Mouse (Mus musculus) gastrocnemius, postnatal 36 days (tissue): ENCODE results near the gene Snrpb. TPM values are rescaled to one million over a fixed set of nuclear protein-coding genes. Genes with fewer than 3 reads are reported as not detected.
A peak's percentile ranks its signal among the peaks of the same experiment; 100 is the strongest.

ENCODE experiments used
- DNase-seq, 2 experiments: peaks; one replicate each; pipeline ENCODE4 v3.0.0; 2022
- intact Hi-C: fragments of 180-260 bp; cut with DNase I; formaldehyde crosslinking; loops from one replicate; pipeline ENCODE4 v1.15.1; 2025
- long read RNA-seq, 2 experiments: library from polyadenylated mRNA; stranded (forward); transcript quantifications; one replicate each; pipeline ENCODE4 v2.0.0; 2021
- total RNA-seq, 2 experiments: library from RNA; stranded (reverse); gene quantifications; 2 replicates each; pipeline ENCODE4 v1.2.3; 2021

Gene Snrpb
- total RNA-seq: 100 to 1,000 TPM; 122 to 131 TPM
- long read RNA-seq, experiment 1, transcript Snrpb-201 (7 exons, 1,161 nt): major isoform, 206 of 230 reads
- long read RNA-seq, experiment 1, partial matches to known transcripts: 11 of 230 reads
- long read RNA-seq, experiment 1, other reads (novel, unspliced or antisense): 12 of 230 reads
- long read RNA-seq, experiment 2, transcript Snrpb-201 (7 exons, 1,161 nt): major isoform, 265 of 279 reads
- long read RNA-seq, experiment 2, partial matches to known transcripts: 5 of 279 reads
- long read RNA-seq, experiment 2, other reads (novel, unspliced or antisense): 9 of 279 reads

GRCm38 (mm10) chr2:130178706-130179506 is at the start of gene Snrpb:
Gene Snrpb (minus strand): TSS chr2:130179403.
- intact Hi-C loops: loop anchor here (5.0 kb wide), 1 partner anchor 98 kb away; no protein-coding TSS in a partner anchor
- DNase-seq: peak; percentile 86

GRCm38 (mm10) chr2:130211581-130211980 is 32.4 kb upstream of the Snrpb start:
- DNase-seq: no peak
- intact Hi-C loops: no loop called here

- no peak for DNase-seq
- intact Hi-C loops: no loop called here
Measured at GRCm38 (mm10) chr2:130209636-130210035, 30.4 kb upstream of the Snrpb start.

GRCm38 (mm10) chr2:130207996-130208395 is 28.8 kb upstream of the Snrpb start:
- DNase-seq: no peak
- intact Hi-C loops: no loop called here

DNA sequence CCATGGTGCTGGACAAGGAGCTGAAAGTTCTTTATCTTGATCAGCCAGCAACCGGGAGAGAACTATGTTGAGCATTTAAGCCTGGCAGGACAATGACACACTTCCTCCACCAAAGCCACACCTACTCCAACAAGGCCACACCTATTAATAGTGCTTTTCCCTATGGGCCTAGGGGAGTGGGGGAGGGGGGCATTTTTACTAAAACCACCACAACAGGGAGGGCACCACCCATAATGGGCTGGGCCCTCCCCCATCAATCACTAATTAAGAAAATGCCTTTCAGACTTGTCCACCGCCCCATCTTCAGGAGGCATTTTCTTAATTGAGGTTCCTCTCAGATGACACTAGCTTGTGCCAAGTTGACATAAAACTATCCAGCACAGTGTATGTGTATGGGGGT is 28.2 kb upstream of the Snrpb start:
- intact Hi-C loops: no loop called here
- DNase-seq: no peak

DNA sequence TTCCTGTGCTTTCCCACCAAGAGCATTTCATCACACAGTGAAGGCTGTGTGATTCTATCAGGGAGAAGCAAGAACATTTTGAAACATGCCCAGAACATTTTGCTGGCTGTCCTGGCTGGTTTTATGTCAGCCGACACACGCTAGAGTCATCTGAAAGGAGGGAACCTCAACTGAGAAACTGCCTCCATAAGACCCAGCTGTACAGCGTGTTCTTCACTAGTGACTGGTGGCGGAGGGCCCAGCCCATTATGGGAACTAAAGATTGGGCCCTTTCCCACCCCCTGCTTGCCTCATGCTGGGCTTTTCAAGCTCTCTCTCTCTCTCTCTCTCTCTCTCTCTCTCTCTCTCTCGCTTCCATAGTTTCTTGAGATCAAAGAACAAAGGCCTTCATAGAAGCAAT is 21.8 kb upstream of the Snrpb start:
- intact Hi-C loops: no loop called here
- DNase-seq: no peak

GRCm38 (mm10) chr2:130194894-130195293 is 15.7 kb upstream of the Snrpb start, which contains the start of gene Tmc2:
Gene Tmc2 (plus strand): TSS chr2:130195194.
- intact Hi-C loops: no loop called here
- DNase-seq: no peak

GRCm38 (mm10) chr2:130188391-130188790 is 9.2 kb upstream of the Snrpb start:
- intact Hi-C loops: no loop called here
- DNase-seq: no peak

DNA sequence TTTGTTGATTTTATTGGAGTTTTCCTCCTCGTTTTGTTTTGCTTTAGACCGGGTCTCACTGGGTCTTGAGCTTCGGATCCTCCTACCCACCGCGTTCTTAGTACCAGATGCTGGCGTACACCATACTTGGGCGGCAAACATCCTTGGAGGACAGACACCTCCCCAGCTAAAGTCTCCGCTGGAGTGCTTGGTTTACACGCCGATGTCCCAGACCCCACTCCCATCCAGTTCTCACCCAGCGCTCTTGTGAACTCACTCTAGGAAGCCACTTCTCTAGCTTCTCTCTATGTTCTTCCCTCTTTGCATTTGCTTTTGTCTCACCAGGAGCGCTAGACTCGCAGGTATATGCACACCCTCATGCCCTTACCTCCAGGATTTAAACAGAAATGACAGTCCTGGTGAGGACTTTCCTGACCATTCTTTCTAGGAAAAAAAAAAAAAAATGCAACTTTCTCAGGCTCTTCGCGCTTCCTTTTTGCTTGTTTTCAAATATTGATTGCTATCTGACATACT is 360 bp upstream of the Snrpb start:
- DNase-seq: no peak
- intact Hi-C loops: loop anchor here (5.0 kb wide), 1 partner anchor 98 kb away; no protein-coding TSS in a partner anchor

DNA sequence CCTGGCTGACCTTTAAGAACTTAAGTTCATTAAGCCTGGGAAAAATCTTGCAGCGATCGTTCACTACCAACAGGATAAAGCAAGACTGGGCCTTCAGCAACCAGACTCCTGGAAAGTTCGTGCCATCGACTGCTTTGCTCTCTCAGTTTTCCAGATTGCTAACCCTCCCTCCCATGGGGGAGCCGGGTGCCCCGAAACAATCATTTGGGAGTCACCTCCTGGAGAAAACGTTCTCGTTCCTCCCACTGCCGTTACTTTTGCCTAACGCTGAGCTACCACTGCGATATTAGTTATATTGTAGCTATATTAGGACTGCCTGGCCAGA is 860 bp downstream of the Snrpb start:
- intact Hi-C loops: loop anchor here (5.0 kb wide), 1 partner anchor 99 kb away; no protein-coding TSS in a partner anchor
- DNase-seq: no peak

DNA sequence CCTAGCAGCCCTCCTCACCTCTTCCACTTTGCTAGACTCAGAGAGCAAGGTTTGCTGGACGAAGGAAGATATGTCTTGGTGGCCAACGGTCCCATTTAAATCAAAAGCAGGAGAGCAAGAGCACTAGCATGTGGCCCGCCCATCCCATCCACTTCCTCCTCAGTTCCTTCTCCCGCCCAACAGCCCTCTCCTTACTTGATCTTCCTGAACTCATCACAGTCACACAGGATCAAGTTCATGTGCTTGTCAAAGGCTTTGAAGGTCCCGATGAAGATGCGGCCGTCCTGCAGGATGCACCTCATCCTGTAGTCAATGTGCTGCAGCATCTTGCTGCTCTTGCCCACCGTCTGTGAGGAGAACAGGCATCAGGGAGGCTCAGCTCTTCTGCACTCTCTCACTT is 2.4 kb downstream of the Snrpb start:
- no peak for DNase-seq
- intact Hi-C loops: loop anchor here (5.0 kb wide), 1 partner anchor 100 kb away; no protein-coding TSS in a partner anchor

DNA sequence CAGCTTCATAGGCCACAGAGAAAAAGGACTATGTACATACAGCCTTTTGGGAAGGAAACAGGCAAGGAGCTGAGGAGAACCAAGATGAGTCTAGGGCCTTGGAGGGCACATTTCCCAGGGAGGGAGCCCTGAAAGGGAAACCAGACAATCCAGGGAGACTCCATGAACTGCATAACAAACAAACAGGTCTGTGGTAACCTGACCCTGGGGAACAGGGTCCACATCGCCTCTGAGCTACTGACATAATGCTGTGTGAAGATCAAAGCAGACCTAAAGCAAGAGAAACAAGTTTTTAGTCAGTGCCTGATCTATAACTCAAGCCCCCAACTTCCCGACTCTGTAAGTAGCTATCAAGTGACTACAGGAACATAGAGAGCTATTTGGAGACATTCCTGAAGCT is 7.5 kb downstream of the Snrpb start:
- intact Hi-C loops: no loop called here
- DNase-seq: no peak

- intact Hi-C loops: loop anchor here (5.0 kb wide), 1 partner anchor 96 kb away; no protein-coding TSS in a partner anchor
- peak in 1 of 2 experiments; percentile 14 for DNase-seq
Measured at GRCm38 (mm10) chr2:130167861-130168260, 11.3 kb downstream of the Snrpb start.

- DNase-seq: no peak
- intact Hi-C loops: loop anchor here (5.0 kb wide), 1 partner anchor 94 kb away; no protein-coding TSS in a partner anchor
Measured at GRCm38 (mm10) chr2:130166311-130167214, 12.6 kb downstream of the Snrpb start.

DNA sequence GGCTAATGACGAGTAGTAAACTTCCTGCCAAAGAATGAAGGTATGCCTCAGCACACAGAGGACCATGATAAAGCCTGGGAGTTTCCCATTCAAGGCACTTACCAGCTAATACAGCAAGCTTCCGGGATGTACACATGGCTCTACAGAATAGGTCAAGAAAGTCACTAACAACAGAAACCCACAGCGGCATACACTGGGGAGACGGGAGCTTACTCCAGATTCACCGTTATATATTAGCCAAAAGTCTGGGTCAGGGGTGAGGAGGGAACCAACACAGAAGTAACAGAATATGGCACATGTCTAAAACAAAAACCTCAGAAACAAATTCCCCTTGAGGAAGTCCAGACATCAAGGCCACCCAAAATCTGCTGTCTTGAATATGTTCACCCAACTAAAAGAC is 16.5 kb downstream of the Snrpb start:
- intact Hi-C loops: no loop called here
- no peak for DNase-seq

DNA sequence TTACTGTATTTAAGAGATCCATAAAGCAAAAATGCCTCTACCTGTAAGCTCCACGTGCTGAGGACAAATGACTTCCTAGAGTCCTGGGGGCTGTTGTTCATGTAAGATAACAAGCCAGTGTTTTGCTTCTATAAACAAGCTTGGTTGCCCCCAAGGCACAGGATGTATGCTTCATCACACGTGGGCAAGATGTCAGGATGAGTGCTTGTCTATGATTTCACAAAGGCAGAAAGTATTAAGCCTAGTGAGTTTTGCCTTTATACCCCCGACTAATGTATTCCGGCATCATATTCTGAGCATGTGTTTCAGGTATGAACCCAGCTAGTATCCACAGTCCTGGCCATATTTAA is 21.1 kb downstream of the Snrpb start:
- intact Hi-C loops: no loop called here
- no peak for DNase-seq

- intact Hi-C loops: no loop called here
- DNase-seq: no peak
Measured at GRCm38 (mm10) chr2:130157231-130158087, 21.7 kb downstream of the Snrpb start.

DNA sequence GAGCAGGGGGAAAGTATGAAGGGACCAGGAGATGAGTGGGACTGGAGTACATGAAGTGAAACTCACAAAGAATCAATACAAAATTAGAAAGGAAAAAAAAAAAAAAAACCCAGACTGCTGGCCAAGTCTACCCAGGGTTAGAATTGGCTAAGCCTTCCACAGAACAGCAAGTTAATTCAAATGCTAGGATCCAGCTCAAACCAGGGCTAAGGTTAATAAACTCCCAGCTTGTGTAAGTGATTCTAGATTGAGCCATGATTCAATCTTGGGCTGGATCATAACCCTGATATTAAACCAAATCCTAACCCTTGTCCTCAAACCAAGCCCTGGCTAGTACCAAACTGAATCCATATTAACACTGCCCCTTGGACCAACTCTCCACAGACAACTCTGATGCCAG is 23.4 kb downstream of the Snrpb start:
- no peak for DNase-seq
- intact Hi-C loops: no loop called here

- intact Hi-C loops: no loop called here
Measured at GRCm38 (mm10) chr2:130155171-130155570, 24.0 kb downstream of the Snrpb start.

More at GRCm38 (mm10) chr2:130155171-130155570, 24.0 kb downstream of the Snrpb start:
- no peak for DNase-seq
